Mouse (Mus musculus): ENCODE data around the gene Hist2h2be.

GRCm38 (mm10) chr3:96262979-96263550 is 42.1 kb downstream of the Hist2h2be start, which contains the start of gene Hist2h4:
- TF ChIP-seq CTCF (conservative IDR thresholded peaks at IDR 0.05 in 1 of 2, IDR thresholded peaks at IDR 0.05 in 1 of 2; ENCODE audit: low read depth in 2 of 2, low read length in 2 of 2): peak in 1 of 2 experiments; percentile 66; a peak in 2 of 4 replicates
- TF ChIP-seq ELF1 (IDR thresholded peaks at IDR 0.05; ENCODE audit: low read depth, low read length): peak; percentile 71
- TF ChIP-seq EP300 (IDR thresholded peaks at IDR 0.05; ENCODE audit: low read length): no peak
- TF ChIP-seq POLR2A (IDR thresholded peaks at IDR 0.05; ENCODE audit: low read depth, low read length): peak; percentile 97
- no peak for TF ChIP-seq BHLHE40 (IDR thresholded peaks at IDR 0.05; ENCODE audit: low read depth, low read length)
- peak; percentile 56 for TF ChIP-seq MEF2A (IDR thresholded peaks at IDR 0.05; ENCODE audit: borderline replicate concordance, low read depth, low read length)
- peak; percentile 100 for TF ChIP-seq ZMIZ1 (IDR thresholded peaks at IDR 0.05; ENCODE audit: low read depth, low read length)
- TF ChIP-seq POLR2AphosphoS2 (IDR thresholded peaks at IDR 0.05; ENCODE audit: low read depth, low read length): peak; percentile 96
- TF ChIP-seq ZC3H11A (IDR thresholded peaks at IDR 0.05; ENCODE audit: low read depth, low read length): no peak
- peak; percentile 100 for TF ChIP-seq E2F4 (IDR thresholded peaks at IDR 0.05; ENCODE audit: insufficient replicate concordance, low read depth, low read length)
- no peak for TF ChIP-seq CHD2 (IDR thresholded peaks at IDR 0.05; ENCODE audit: low read length)
- TF ChIP-seq ZNF384 (IDR thresholded peaks at IDR 0.05; ENCODE audit: low read depth, low read length): peak; percentile 84
